Mouse (Mus musculus) bone marrow, adult 2 months (tissue): Measurements from ENCODE around the gene Ucp3.

ENCODE experiments used
- CTCF ChIP-seq: fragments of 200-500 bp; IDR thresholded peaks from 2 replicates; pipeline ENCODE4 v1.5.1; 2011; ENCODE audit warnings: low read length, control low read depth; ENCODE audit not compliant: control insufficient read depth, insufficient read depth
- POLR2A ChIP-seq: fragments of 200-500 bp; IDR thresholded peaks from 2 replicates; pipeline ENCODE4 v1.6.1; 2011; ENCODE audit warnings: low read depth, mild to moderate bottlenecking, control low read depth, low read length, borderline replicate concordance; ENCODE audit not compliant: control insufficient read depth

- TF ChIP-seq CTCF (no peak), POLR2A (no peak)
Observed at GRCm38 (mm10) chr7:100520204-100520603, 47.4 kb downstream of the Ucp3 start.
